Mouse (Mus musculus): ENCODE measurements at regions not wholly inside any gene's neighbourhood (a gene's known extent, or its start where the extent isn't known, plus 50 kb on each side); places are given as distances from the start of the nearest gene placed in this dataset.

DNA sequence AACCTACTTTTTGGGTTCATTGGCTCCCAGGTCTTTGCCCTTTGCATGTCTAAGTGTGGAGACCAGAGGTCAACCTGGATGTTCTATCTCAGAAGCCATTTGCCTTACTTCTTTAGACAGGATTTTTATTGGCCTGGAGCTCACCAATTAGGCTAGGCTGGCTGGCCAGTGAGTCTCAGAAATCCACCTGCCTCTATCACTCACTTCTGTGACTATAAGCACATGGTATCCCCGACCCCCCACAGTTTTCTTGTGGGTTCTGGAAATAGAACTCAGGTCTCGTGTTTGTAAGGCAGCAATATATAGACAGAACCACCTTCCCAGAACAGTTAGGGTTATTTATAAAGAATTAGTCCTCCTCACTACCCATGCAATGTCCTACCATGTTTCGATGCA, 60.9 kb upstream of the Ankrd50 start:
- TF ChIP-seq CTCF (IDR thresholded peaks at IDR 0.05; ENCODE audit: extremely low read depth, insufficient read depth, low read length) (no peak), POLR2A (IDR thresholded peaks at IDR 0.05; ENCODE audit: extremely low read depth, insufficient read depth, low read length) (no peak)

Data from cortical plate, adult 2 months (tissue).